Mouse (Mus musculus) neural tube, embryonic 11.5 days (tissue): ENCODE measurements at regions not wholly inside any gene's neighbourhood (a gene's known extent, or its start where the extent isn't known, plus 50 kb on each side); places are given as distances from the start of the nearest gene placed in this dataset.
"Not testable (repeated sequence)": the region's sequence is repeated elsewhere in the genome, so short reads cannot be mapped to it uniquely, and the experiment has no call there.

Experiments
- ATAC-seq: fragments of 200-750 bp; cut with Nextera tagmentation; 2 replicates; pipeline ENCODE4 v1.8.0; 2017; ENCODE audit warnings: moderate number of reproducible peaks, mild to moderate bottlenecking, moderate TSS enrichment, moderate library complexity; ENCODE audit not compliant: insufficient read depth, low FRiP score, low TSS enrichment
- DNase-seq: peaks from one replicate; pipeline ENCODE4 v3.0.0-alpha.2; 2015; ENCODE audit warnings: low spot score
- H3K27ac ChIP-seq: fragments of 300-500 bp; sonication (generic); 2 replicates; pipeline ENCODE4 v1.5.1; 2014; ENCODE audit warnings: low read depth, mild to moderate bottlenecking, low read length
- H3K27me3 ChIP-seq: fragments of 300-500 bp; sonication (generic); 2 replicates; pipeline ENCODE4 v1.6.1; 2014; ENCODE audit warnings: mild to moderate bottlenecking, low read length, mixed read lengths; ENCODE audit not compliant: control insufficient read depth, insufficient read depth
- H3K36me3 ChIP-seq: fragments of 300-500 bp; sonication (generic); 2 replicates; pipeline ENCODE4 v1.6.1; 2014; ENCODE audit warnings: mild to moderate bottlenecking, low read length, moderate library complexity, mixed read lengths; ENCODE audit not compliant: control insufficient read depth, insufficient read depth
- H3K4me1 ChIP-seq: fragments of 300-500 bp; sonication (generic); 2 replicates; pipeline ENCODE4 v1.6.1; 2014; ENCODE audit warnings: low read length, mixed read lengths; ENCODE audit not compliant: control insufficient read depth, insufficient read depth
- H3K4me2 ChIP-seq: fragments of 300-500 bp; sonication (generic); 2 replicates; pipeline ENCODE4 v1.6.1; 2014; ENCODE audit warnings: low read depth, mild to moderate bottlenecking, moderate library complexity
- H3K4me3 ChIP-seq: fragments of 300-500 bp; sonication (generic); 2 replicates; pipeline ENCODE4 v1.5.1; 2014; ENCODE audit warnings: low read depth, low read length
- H3K9ac ChIP-seq: fragments of 300-500 bp; sonication (generic); 2 replicates; pipeline ENCODE4 v1.6.1; 2014; ENCODE audit warnings: mild to moderate bottlenecking, low read length
- H3K9me3 ChIP-seq: fragments of 300-500 bp; sonication (generic); 2 replicates; pipeline ENCODE4 v1.6.1; 2016; ENCODE audit warnings: low read length; ENCODE audit not compliant: control insufficient read depth
- WGBS: fragments of 180-500 bp; shearing (Covaris S2); extraction: QIAGEN DNeasy Blood & Tissue Kit; methylation state at CpG from one replicate; pipeline ENCODE4 v1.1.7; 2014; 5-methylcytosine and 5-hydroxymethylcytosine counted together

GRCm38 (mm10) chr11:41090391-41090900, 335.3 kb upstream of the Ccng1 start:
- not testable (repeated sequence) for DNase-seq, H3K36me3 ChIP-seq, H3K4me2 ChIP-seq, H3K27me3 ChIP-seq, H3K9me3 ChIP-seq, H3K4me1 ChIP-seq, H3K27ac ChIP-seq, ATAC-seq, H3K9ac ChIP-seq, H3K4me3 ChIP-seq
- 96% methylated on average over 9 of the region's 14 CpGs for WGBS

- no peak for ATAC-seq
- Histone ChIP-seq H3K36me3 (no peaks in the 10 kb centered on the region), H3K27ac (no peak overlapping the region), H3K9ac (no peak overlapping the region), H3K4me2 (no peak overlapping the region), H3K4me1 (no peaks in the 10 kb centered on the region), H3K27me3 (no peaks in the 10 kb centered on the region), H3K4me3 (no peak overlapping the region), H3K9me3 (no peaks in the 10 kb centered on the region)
- WGBS = 77% methylated on average over 3 of the region's 3 CpGs
- no peak for DNase-seq
Measured at GRCm38 (mm10) chr11:41063570-41063969, 308.5 kb upstream of the Ccng1 start.

DNA sequence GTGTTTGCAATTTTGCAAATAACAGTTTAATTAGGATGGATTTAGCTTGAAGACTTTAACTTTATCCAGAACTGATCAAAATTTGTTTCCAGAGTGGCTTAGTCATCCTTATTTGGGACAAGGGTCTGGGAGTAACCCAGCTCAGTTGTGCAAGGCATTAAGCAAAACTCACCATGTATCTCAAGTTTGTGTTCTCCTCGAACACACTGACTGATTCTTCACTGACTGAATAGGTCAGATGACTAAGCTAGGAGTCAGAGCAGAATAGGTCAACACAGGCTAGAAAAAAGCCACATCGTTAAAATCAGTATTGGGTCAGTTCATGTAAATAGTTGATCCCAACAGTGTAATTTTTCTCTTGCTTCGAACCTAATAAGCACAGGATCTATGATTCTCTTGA, 302.7 kb upstream of the Ccng1 start:
- DNase-seq (no peak), ATAC-seq (no peak)
- Histone ChIP-seq H3K36me3 (no peaks in the 10 kb centered on the region), H3K9ac (no peak overlapping the region), H3K27ac (no peak overlapping the region), H3K4me3 (no peak overlapping the region), H3K27me3 (no peaks in the 10 kb centered on the region), H3K4me1 (no peaks in the 10 kb centered on the region), H3K4me2 (no peak overlapping the region), H3K9me3 (no peaks in the 10 kb centered on the region)
- WGBS = 89% methylated on average over 3 of the region's 3 CpGs

GRCm38 (mm10) chr11:41030018-41030417, 274.9 kb upstream of the Ccng1 start:
- Histone ChIP-seq H3K4me3 (no peak overlapping the region), H3K27ac (no peak overlapping the region), H3K27me3 (no peaks in the 10 kb centered on the region), H3K4me1 (no peaks in the 10 kb centered on the region), H3K4me2 (no peak overlapping the region), H3K9me3 (no peaks in the 10 kb centered on the region), H3K36me3 (no peaks in the 10 kb centered on the region), H3K9ac (no peak overlapping the region)
- WGBS = 90% methylated on average over 2 of the region's 2 CpGs
- no peak for ATAC-seq
- DNase-seq = no peak

GRCm38 (mm10) chr11:41010096-41010495, 255.0 kb upstream of the Ccng1 start:
- H3K4me2 ChIP-seq = no peak overlapping the region
- H3K4me3 ChIP-seq = no peak overlapping the region
- no peak overlapping the region for H3K27ac ChIP-seq
- H3K9ac ChIP-seq = no peak overlapping the region
- ATAC-seq (no peak), DNase-seq (no peak)
- no peaks in the 10 kb centered on the region for H3K36me3 ChIP-seq
- 84% methylated on average over 3 of the region's 3 CpGs for WGBS
- no peaks in the 10 kb centered on the region for H3K4me1 ChIP-seq
- no peaks in the 10 kb centered on the region for H3K27me3 ChIP-seq
- no peaks in the 10 kb centered on the region for H3K9me3 ChIP-seq

GRCm38 (mm10) chr11:40972806-40973205, 217.7 kb upstream of the Ccng1 start:
- DNase-seq (no peak), ATAC-seq (no peak)
- no peaks in the 10 kb centered on the region for H3K9me3 ChIP-seq
- H3K9ac ChIP-seq = no peak overlapping the region
- no peak overlapping the region for H3K27ac ChIP-seq
- no peaks in the 10 kb centered on the region for H3K27me3 ChIP-seq
- H3K4me1 ChIP-seq = no peaks in the 10 kb centered on the region
- H3K4me3 ChIP-seq = no peak overlapping the region
- WGBS = 87% methylated on average over 2 of the region's 2 CpGs
- no peaks in the 10 kb centered on the region for H3K36me3 ChIP-seq
- no peak overlapping the region for H3K4me2 ChIP-seq

- no peaks in the 10 kb centered on the region for H3K36me3 ChIP-seq
- 0 out of 2 replicates have a peak overlapping the region, but pooled peaks have one; percentile 15 for H3K4me3 ChIP-seq
- DNase-seq (peak; percentile 74), ATAC-seq (peak; percentile 60)
- no peaks in the 10 kb centered on the region for H3K9me3 ChIP-seq
- no peaks in the 10 kb centered on the region for H3K4me1 ChIP-seq
- H3K4me2 ChIP-seq = peak overlapping the region; percentile 40
- no peak overlapping the region for H3K9ac ChIP-seq
- WGBS = 6% methylated on average over 12 of the region's 12 CpGs
- no peak overlapping the region for H3K27ac ChIP-seq
- no peaks in the 10 kb centered on the region for H3K27me3 ChIP-seq
Measured at GRCm38 (mm10) chr11:40927168-40927567, 172.1 kb upstream of the Ccng1 start.

DNA sequence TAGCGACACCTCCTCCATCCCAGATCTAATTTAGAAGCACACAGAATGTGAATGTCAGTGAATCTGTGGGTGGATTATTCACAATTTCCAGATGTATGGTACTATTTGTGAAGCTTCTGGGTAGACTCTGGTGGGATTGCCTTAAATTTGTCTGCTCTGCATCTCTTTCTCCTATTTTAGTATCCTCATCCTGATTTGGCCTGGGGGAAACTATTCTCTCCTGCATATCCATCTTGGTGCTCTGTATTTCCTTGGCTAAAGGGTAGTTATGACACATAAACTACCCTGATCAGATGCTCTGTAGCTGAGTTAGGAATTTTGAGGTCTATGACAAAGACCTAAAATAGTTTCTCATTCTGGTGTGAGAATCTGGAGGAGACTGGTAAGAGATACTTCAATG, 136.4 kb upstream of the Ccng1 start:
- H3K27ac ChIP-seq = no peak overlapping the region
- no peaks in the 10 kb centered on the region for H3K36me3 ChIP-seq
- H3K27me3 ChIP-seq = no peaks in the 10 kb centered on the region
- H3K9ac ChIP-seq = no peak overlapping the region
- H3K4me3 ChIP-seq = no peak overlapping the region
- no peak for ATAC-seq
- H3K4me1 ChIP-seq = no peaks in the 10 kb centered on the region
- DNase-seq = no peak
- H3K9me3 ChIP-seq = no peaks in the 10 kb centered on the region
- no peak overlapping the region for H3K4me2 ChIP-seq
- 97% methylated on average over 1 of the region's 1 CpGs for WGBS

- H3K27ac ChIP-seq = no peak overlapping the region
- no peak overlapping the region for H3K9ac ChIP-seq
- no peaks in the 10 kb centered on the region for H3K27me3 ChIP-seq
- H3K4me2 ChIP-seq = no peak overlapping the region
- no peaks in the 10 kb centered on the region for H3K4me1 ChIP-seq
- DNase-seq (no peak), ATAC-seq (no peak)
- H3K36me3 ChIP-seq = no peaks in the 10 kb centered on the region
- no peaks in the 10 kb centered on the region for H3K9me3 ChIP-seq
- no peak overlapping the region for H3K4me3 ChIP-seq
- 76% methylated on average over 5 of the region's 5 CpGs for WGBS
Measured at GRCm38 (mm10) chr11:40884509-40884908, 129.4 kb upstream of the Ccng1 start.
